Mouse (Mus musculus) common myeloid progenitor, adult 5-6 weeks (primary cell): ENCODE measurements around the gene Ppp2r2d. TPM values are rescaled to one million over a fixed set of nuclear protein-coding genes. Genes with fewer than 3 reads are reported as not detected.

Experiments used
- ATAC-seq: replicated peaks from 2 replicates; pipeline ENCODE4 v1.8.0; 2016; ENCODE audit warnings: low read depth, mild to moderate bottlenecking, moderate TSS enrichment, inconsistent platforms; ENCODE audit not compliant: poor library complexity, severe bottlenecking
- total RNA-seq: library from RNA; stranded (forward); fragments of 200-1000, 187-1606 nt; gene quantifications from 2 replicates; pipeline ENCODE4 v1.2.3, GENCODE M21; 2017

Gene Ppp2r2d
- total RNA-seq, 1 experiment from 2014 or later, result 33.4 TPM

GRCm38 (mm10) chr7:138919156-138919944 is 73.5 kb downstream of the Ppp2r2d start:
- peak; percentile 85 for ATAC-seq

- no peak for ATAC-seq
Measured at GRCm38 (mm10) chr7:138921611-138922010, 75.7 kb downstream of the Ppp2r2d start.

DNA sequence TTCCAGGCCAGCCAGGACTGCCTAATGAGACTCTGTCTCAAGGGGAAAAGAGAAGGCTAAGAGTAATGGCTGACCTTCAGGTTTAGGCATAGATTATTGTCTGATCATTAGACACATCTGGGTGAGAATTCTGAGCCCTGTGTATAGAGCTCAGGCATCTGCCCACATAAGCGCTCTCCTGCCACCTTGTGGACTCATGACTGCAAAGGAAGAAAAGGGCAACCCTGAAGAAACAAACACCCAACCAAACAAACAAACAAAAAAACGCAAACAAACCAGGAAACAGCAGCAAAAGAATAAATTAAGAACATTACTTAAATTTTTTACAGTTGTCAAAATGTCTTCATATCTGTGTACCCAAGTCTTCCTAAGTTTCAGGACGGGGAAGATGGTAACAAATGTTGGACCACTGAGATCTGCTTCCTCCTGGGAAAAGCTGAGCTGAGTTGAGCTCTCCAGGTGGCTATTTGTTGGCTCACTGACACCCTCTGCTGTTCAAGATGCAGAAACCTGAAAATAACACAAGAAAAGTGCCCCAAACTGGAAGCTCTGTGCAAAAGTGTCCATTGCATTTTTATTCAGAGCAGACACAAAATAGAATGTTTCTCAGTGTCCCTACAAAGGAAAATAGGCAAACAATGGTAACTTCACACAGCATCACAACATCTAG is 78.0 kb downstream of the Ppp2r2d start:
- ATAC-seq, result no peak; the same call in 1 of the 2 replicates

DNA sequence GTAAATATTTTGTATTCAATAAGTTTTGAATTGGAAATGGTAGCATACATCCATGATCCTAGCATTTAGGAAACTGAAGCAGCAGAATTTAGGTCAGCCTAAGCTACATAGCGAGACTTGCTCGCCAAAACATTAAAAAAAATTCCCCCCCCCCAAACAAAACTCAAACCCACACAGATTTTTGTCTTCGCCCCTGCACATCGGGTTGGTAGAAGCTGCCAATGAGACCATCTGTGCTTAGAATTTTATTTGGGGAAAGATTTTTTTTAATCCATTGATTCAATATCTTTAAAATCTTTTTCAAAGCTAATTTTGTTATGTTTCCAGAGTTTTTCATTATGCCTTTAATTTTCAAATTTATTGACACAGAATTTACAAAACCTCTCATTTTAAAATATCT is 82.6 kb downstream of the Ppp2r2d start:
- no peak for ATAC-seq

Other genes with a start within 250 kb of the Ppp2r2d start
- 7.7 and 8.7 TPM in 2 replicates for gene Mapk1ip1, start 194 bp downstream of the Ppp2r2d start, total RNA-seq
- 20.7 and 23.9 TPM in 2 replicates for gene Bnip3, start 63.4 kb downstream of the Ppp2r2d start, total RNA-seq
- gene Jakmip3, start 94.7 kb downstream of the Ppp2r2d start, total RNA-seq, result not detected in 2 replicates
- not detected in 2 replicates for gene Dpysl4, start 239.9 kb downstream of the Ppp2r2d start, total RNA-seq